Mouse (Mus musculus) embryonic fibroblast, embryonic 13.5 days (primary cell): ENCODE data around the gene Ncf1.

Source experiments
- CTCF ChIP-seq: IDR thresholded peaks from 2 replicates; pipeline ENCODE4 v1.5.1; 2011; ENCODE audit warnings: mild to moderate bottlenecking, control low read depth, low read length, moderate library complexity, borderline replicate concordance; ENCODE audit not compliant: insufficient read depth
- POLR2A ChIP-seq: IDR thresholded peaks from 2 replicates; pipeline ENCODE4 v1.6.1; 2011; ENCODE audit warnings: low read depth, mild to moderate bottlenecking, control low read depth, low read length, moderate library complexity

- TF ChIP-seq POLR2A (no peak), CTCF (no peak)
Measured at GRCm38 (mm10) chr5:134227574-134228248, 1.7 kb downstream of the Ncf1 start.
